Mouse (Mus musculus): ENCODE results near the gene Fto.

GRCm38 (mm10) chr8:91532671-91533436 is 219.5 kb downstream of the Fto start:
- TF ChIP-seq CTCF (IDR thresholded peaks at IDR 0.05; ENCODE audit: extremely low read depth, insufficient read depth, insufficient read length, insufficient replicate concordance) (no peak), POLR2A (IDR thresholded peaks at IDR 0.05; ENCODE audit: low read depth, low read length) (no peak)
